Mouse (Mus musculus): Measurements from ENCODE around the gene Ptafr. TPM values are rescaled to one million over a fixed set of nuclear protein-coding genes. Genes with fewer than 3 reads are reported as not detected.

Ptafr gene
- polyA plus RNA-seq, 1 experiment: 0.41 TPM

DNA sequence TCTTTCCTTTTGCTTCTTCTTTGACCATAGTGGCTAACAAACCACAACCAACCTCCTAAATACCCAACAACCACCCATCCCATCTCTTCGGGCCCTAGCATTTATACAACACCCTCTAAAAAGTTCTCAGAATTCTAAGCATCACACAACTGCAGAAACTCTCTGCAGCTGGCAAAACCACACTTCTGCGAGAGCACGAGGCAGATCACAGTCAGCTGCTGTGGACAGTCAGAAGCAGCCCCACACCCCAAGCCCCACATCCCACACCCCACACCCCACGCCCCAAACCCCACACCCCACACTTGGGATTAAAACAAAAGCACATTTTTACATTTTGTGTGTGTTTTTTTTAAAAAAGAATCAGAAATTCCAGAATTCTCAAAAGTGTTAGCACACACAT lies 39.6 kb downstream of the Ptafr start:
- Histone ChIP-seq H3K4me1 (ENCODE audit: control insufficient read depth, insufficient read depth, low read length) (no peaks in the 10 kb centered on the region), H3K4me3 (replicated peaks; ENCODE audit: insufficient read depth, low read depth, low read length) (no peak overlapping the region), H3K27me3 (ENCODE audit: control insufficient read depth, insufficient read depth, low read length) (no peaks in the 10 kb centered on the region), H3K27ac (ENCODE audit: insufficient read depth, low read length) (no peak overlapping the region)
- WGBS: 79% methylated on average over 4 of the region's 4 CpGs
- no peak for TF ChIP-seq CTCF (IDR thresholded peaks at IDR 0.05; ENCODE audit: borderline replicate concordance, insufficient read depth, low read depth, low read length)
- no peak for TF ChIP-seq POLR2A (IDR thresholded peaks at IDR 0.05; ENCODE audit: borderline replicate concordance, insufficient read depth, low read length)
- no peak for DNase-seq

DNA sequence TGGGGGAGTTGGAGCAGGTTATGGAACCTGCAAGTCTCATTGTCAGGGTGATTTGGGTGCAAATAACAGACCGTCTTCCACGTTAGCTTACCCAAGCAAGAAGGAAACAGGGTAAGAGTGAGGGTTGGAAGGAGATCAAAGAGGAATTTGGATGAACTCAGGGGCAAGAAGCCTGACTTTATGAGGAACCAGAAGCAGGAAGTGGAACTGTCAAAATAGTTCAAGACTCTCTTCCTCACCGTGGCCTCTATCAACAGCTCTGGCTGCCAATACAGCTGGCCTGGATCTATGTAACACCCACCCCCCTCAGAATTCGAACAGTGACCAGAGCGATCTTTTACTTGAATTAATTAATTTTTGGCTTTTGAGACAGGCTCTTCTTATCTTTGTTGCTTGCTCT lies 41.9 kb downstream of the Ptafr start:
- TF ChIP-seq POLR2A (IDR thresholded peaks at IDR 0.05; ENCODE audit: borderline replicate concordance, insufficient read depth, low read length) (no peak), CTCF (IDR thresholded peaks at IDR 0.05; ENCODE audit: borderline replicate concordance, insufficient read depth, low read depth, low read length) (no peak)
- H3K27ac ChIP-seq (ENCODE audit: insufficient read depth, low read length): no peak overlapping the region
- DNase-seq: no peak
- 45% methylated on average over 5 of the region's 5 CpGs for WGBS
- no peak overlapping the region for H3K4me3 ChIP-seq (replicated peaks; ENCODE audit: insufficient read depth, low read depth, low read length)
- no peaks in the 10 kb centered on the region for H3K4me1 ChIP-seq (ENCODE audit: control insufficient read depth, insufficient read depth, low read length)
- no peaks in the 10 kb centered on the region for H3K27me3 ChIP-seq (ENCODE audit: control insufficient read depth, insufficient read depth, low read length)

DNA sequence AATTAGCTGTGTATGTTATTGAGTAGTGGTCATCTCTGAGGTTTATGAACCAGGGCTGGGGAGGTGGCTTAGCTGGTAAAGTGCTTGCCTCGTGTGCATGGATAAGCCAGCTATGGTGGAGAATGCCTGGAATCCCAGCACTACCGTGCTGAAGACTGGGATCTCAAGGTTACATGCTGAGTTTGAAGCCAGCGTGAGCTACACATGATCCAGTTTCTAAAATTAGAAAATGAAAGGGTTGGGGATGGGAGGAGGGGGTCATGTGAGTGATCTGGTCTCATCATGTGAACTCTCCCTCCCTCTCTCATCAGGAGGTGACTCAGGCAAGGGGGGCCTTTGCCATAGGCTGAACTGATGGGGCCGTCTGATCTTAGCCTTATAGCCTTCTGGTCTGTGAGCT lies 44.3 kb downstream of the Ptafr start:
- 27% methylated on average over 4 of the region's 4 CpGs for WGBS
- no peak overlapping the region for H3K4me3 ChIP-seq (replicated peaks; ENCODE audit: insufficient read depth, low read depth, low read length)
- no peaks in the 10 kb centered on the region for H3K27me3 ChIP-seq (ENCODE audit: control insufficient read depth, insufficient read depth, low read length)
- H3K27ac ChIP-seq (ENCODE audit: insufficient read depth, low read length): no peak overlapping the region
- no peak for DNase-seq
- no peak for TF ChIP-seq CTCF (IDR thresholded peaks at IDR 0.05; ENCODE audit: borderline replicate concordance, insufficient read depth, low read depth, low read length)
- no peaks in the 10 kb centered on the region for H3K4me1 ChIP-seq (ENCODE audit: control insufficient read depth, insufficient read depth, low read length)

DNA sequence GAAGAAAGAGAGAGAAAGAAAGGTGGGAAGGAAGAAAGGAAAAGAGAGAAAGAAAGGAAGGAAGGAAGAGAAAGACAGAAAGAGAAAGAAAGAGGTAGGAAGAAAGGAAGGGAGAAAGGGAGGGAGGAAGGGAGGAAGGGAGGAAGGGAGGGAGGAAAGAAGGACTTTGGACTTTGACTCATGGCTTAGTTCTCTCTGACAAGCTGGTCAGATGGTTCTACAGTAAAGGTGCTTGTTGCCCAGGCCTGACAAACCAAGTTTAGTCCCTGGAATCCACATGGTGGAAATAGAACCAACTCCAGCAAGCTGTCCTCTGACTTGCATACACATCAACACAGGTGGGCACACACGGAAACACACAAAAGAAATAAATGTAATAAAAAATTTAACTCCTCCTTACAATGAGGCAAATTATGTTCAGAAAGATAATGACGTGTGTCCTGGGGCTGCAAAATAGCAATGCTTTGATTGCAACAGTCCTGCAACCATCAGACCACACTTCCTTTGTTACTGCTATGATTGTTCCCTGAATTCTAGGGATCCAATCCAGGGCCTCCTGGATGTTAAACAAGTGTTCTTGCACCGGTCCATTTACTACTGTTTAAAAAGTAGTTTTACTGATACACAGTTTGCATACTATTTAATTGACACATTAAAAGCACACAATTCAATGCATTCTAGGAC lies 46.6 kb downstream of the Ptafr start:
- no peak for DNase-seq
- Histone ChIP-seq H3K27me3 (ENCODE audit: control insufficient read depth, insufficient read depth, low read length) (no peaks in the 10 kb centered on the region), H3K4me1 (ENCODE audit: control insufficient read depth, insufficient read depth, low read length) (no peaks in the 10 kb centered on the region), H3K4me3 (replicated peaks; ENCODE audit: insufficient read depth, low read depth, low read length) (no peak overlapping the region), H3K27ac (ENCODE audit: insufficient read depth, low read length) (no peak overlapping the region)
- 80% methylated on average over 3 of the region's 3 CpGs for WGBS
- no peak for TF ChIP-seq POLR2A (IDR thresholded peaks at IDR 0.05; ENCODE audit: borderline replicate concordance, insufficient read depth, low read length)
- no peak for TF ChIP-seq CTCF (IDR thresholded peaks at IDR 0.05; ENCODE audit: borderline replicate concordance, insufficient read depth, low read depth, low read length)

DNA sequence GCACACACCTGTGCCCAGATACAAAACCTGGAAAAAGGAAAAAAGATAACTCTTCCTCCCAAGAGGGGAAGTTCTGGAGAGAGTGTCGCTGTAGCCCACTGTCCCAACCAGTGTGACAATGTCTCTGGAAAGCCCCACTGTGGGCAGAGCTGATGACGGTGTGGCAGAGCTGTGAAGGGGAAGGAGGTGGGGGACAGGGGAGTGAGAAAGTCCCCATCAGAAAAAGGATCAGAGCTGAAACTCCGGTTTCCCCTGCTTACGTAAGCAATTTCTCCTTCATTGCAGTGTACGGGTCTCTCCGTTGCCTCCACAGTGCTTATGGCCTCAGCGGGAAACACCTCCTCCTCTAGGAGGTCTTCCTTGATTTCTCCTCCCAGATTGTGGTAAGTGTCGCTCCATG lies 47.5 kb downstream of the Ptafr start:
- DNase-seq: no peak
- Histone ChIP-seq H3K27me3 (ENCODE audit: control insufficient read depth, insufficient read depth, low read length) (no peaks in the 10 kb centered on the region), H3K4me3 (replicated peaks; ENCODE audit: insufficient read depth, low read depth, low read length) (no peak overlapping the region), H3K4me1 (ENCODE audit: control insufficient read depth, insufficient read depth, low read length) (no peaks in the 10 kb centered on the region), H3K27ac (ENCODE audit: insufficient read depth, low read length) (no peak overlapping the region)
- 85% methylated on average over 8 of the region's 8 CpGs for WGBS
- no peak for TF ChIP-seq POLR2A (IDR thresholded peaks at IDR 0.05; ENCODE audit: borderline replicate concordance, insufficient read depth, low read length)
- no peak for TF ChIP-seq CTCF (IDR thresholded peaks at IDR 0.05; ENCODE audit: borderline replicate concordance, insufficient read depth, low read depth, low read length)

DNA sequence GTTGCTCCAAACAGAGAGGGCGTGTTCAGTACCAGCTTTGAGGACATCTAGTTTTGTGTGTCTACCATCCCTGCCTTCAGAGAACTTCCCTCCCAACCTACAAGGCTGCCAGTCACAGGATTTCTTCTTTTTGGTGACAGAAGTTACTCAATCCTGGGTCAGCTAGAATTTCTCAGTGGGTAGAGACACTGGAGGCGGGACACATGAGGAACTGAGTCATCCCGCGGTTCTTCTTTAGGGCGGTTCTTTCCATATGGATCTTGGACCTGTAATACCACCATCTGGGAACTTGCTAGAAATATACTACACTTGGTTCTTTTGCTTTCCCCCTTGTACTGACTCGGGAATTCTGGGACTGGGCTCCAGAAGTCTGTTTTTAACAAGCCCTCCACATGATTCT lies 54.0 kb downstream of the Ptafr start:
- Histone ChIP-seq H3K27ac (ENCODE audit: insufficient read depth, low read length) (no peak overlapping the region), H3K27me3 (ENCODE audit: control insufficient read depth, insufficient read depth, low read length) (no peaks in the 10 kb centered on the region), H3K4me3 (replicated peaks; ENCODE audit: insufficient read depth, low read depth, low read length) (no peak overlapping the region), H3K4me1 (ENCODE audit: control insufficient read depth, insufficient read depth, low read length) (no peaks in the 10 kb centered on the region)
- no peak for TF ChIP-seq POLR2A (IDR thresholded peaks at IDR 0.05; ENCODE audit: borderline replicate concordance, insufficient read depth, low read length)
- TF ChIP-seq CTCF (IDR thresholded peaks at IDR 0.05; ENCODE audit: borderline replicate concordance, insufficient read depth, low read depth, low read length): no peak
- DNase-seq: no peak
- WGBS: 89% methylated on average over 6 of the region's 6 CpGs

DNA sequence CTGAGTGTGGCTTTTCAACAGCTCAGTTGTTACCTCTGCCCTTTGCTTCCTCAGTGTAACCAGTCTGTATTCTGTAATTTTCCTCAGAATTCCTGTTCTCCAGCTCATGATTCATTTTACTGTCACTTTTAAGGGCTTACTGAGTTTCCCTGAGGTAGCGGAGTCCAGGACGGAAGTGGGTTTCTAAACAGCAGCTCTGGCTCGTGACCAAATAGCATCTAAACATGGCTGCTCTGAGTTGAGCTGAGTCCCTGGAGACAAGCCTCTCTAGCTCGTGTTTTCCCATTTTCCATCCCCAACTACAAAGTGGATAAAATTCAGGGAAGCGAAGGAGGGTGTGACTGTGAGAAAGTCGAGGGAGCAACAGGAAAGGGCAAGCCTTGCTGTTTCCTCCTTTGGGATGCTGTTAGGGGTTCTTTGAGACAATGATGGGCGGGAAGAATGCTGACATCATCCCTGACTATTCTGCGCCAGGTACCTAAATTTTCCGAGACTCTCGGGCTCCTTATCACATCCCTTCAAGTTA lies 55.0 kb downstream of the Ptafr start:
- no peak overlapping the region for H3K27ac ChIP-seq (ENCODE audit: insufficient read depth, low read length)
- H3K27me3 ChIP-seq (ENCODE audit: control insufficient read depth, insufficient read depth, low read length): no peaks in the 10 kb centered on the region
- no peak for DNase-seq
- H3K4me3 ChIP-seq (replicated peaks; ENCODE audit: insufficient read depth, low read depth, low read length): no peak overlapping the region
- 81% methylated on average over 10 of the region's 10 CpGs for WGBS
- no peak for TF ChIP-seq POLR2A (IDR thresholded peaks at IDR 0.05; ENCODE audit: borderline replicate concordance, insufficient read depth, low read length)
- TF ChIP-seq CTCF (IDR thresholded peaks at IDR 0.05; ENCODE audit: borderline replicate concordance, insufficient read depth, low read depth, low read length): no peak
- H3K4me1 ChIP-seq (ENCODE audit: control insufficient read depth, insufficient read depth, low read length): no peaks in the 10 kb centered on the region

DNA sequence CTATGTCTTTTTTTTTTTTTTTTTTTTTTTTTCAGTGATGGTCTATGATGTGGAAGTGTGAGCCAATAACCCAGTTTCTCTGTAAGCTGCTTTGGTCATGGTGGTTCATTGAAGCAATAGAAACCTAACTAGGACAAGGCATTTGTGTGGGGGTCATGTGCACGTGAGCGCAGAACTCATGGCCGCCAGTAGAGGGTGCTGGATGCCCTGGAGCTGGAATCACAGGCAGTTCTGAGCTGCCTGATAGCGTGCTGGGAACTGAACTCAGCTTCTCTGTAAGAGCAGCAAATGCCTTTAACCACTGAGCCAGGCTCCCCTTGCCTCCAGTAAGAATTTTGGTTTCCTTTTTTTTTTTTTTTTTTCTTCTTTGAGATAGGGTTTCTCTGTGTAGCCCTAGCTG lies 56.3 kb downstream of the Ptafr start:
- TF ChIP-seq CTCF (IDR thresholded peaks at IDR 0.05; ENCODE audit: borderline replicate concordance, insufficient read depth, low read depth, low read length) (no peak), POLR2A (IDR thresholded peaks at IDR 0.05; ENCODE audit: borderline replicate concordance, insufficient read depth, low read length) (no peak)
- no peak overlapping the region for H3K27ac ChIP-seq (ENCODE audit: insufficient read depth, low read length)
- 90% methylated on average over 4 of the region's 4 CpGs for WGBS

More for the DNA sequence above, 56.3 kb downstream of the Ptafr start:
- no peaks in the 10 kb centered on the region for H3K4me1 ChIP-seq (ENCODE audit: control insufficient read depth, insufficient read depth, low read length)
- no peak for DNase-seq
- H3K4me3 ChIP-seq (replicated peaks; ENCODE audit: insufficient read depth, low read depth, low read length): no peak overlapping the region
- H3K27me3 ChIP-seq (ENCODE audit: control insufficient read depth, insufficient read depth, low read length): no peaks in the 10 kb centered on the region

Data from cerebellum, adult 2 months (tissue).